Mouse (Mus musculus) left cerebral cortex, adult 18-20 months (tissue): Measurements from ENCODE around the gene E2f2. TPM values are rescaled to one million over a fixed set of nuclear protein-coding genes. Genes with fewer than 3 reads are reported as not detected.

ENCODE experiments used
- DNase-seq, 2 experiments: peaks; one replicate each; pipeline ENCODE4 v3.0.0; 2021 to 2022; ENCODE audit warnings: low spot score in 2 of 2, mixed read lengths in 1 of 2
- total RNA-seq, 2 experiments: library from RNA; stranded (reverse); gene quantifications; 2 replicates each; pipeline ENCODE4 v1.2.3; 2021

The E2f2 gene
- total RNA-seq, 2 experiments from 2014 or later = 0.30 to 0.40 TPM

GRCm38 (mm10) chr4:136144126-136144926, 27.9 kb upstream of the E2f2 start:
- DNase-seq = peak in 1 of 2 experiments; percentile 17

DNA sequence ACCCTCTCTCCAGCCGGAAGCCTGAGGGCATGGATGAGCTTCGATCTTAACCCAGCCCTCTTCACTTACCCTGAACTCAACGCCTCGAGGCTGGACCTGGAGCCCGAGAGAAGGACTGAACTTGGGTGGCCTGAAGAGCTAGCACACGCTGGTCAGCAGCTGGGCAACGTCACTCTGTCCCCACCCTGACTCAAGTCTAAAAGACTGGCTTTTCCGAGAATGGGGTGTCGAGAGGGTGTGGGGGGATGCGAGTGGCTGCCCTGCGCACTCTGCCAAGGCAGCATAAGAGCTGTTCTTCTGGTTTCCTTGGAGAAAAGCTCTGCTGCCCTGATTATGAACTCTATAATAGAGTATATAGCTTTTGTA, 27.3 kb upstream of the E2f2 start:
- DNase-seq = no peak

DNA sequence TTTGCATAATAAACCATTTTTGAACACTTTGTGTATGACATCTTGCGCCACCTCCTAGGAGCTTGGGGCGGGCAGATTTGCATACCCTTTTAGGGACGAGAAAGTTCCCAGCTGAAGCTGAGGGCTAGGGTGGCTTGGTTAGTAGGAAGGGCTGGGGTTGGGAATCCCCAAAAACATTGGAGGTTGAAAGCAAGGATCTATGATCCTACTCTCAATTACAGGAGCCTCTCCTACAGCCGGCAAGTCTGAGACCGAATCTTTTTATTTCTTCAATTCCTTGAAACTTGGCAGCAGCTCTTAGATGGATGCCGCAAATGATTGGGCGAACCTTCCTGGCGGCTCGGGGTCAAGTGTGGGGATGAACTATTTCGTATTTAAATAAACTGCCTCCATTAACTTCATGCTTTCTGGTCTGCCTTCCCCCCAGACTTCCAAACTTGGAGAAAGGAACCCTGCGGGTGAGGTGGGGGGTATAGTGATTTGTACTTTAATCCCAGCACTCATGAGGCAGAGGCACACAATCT, 26.8 kb upstream of the E2f2 start:
- DNase-seq = no peak

- DNase-seq = no peak
Observed at GRCm38 (mm10) chr4:136145991-136146711, 26.0 kb upstream of the E2f2 start.

GRCm38 (mm10) chr4:136146712-136147154, 25.5 kb upstream of the E2f2 start:
- no peak for DNase-seq

- peak; percentile 49 to 71 for DNase-seq
Observed at GRCm38 (mm10) chr4:136147436-136148135, 24.6 kb upstream of the E2f2 start.

DNA sequence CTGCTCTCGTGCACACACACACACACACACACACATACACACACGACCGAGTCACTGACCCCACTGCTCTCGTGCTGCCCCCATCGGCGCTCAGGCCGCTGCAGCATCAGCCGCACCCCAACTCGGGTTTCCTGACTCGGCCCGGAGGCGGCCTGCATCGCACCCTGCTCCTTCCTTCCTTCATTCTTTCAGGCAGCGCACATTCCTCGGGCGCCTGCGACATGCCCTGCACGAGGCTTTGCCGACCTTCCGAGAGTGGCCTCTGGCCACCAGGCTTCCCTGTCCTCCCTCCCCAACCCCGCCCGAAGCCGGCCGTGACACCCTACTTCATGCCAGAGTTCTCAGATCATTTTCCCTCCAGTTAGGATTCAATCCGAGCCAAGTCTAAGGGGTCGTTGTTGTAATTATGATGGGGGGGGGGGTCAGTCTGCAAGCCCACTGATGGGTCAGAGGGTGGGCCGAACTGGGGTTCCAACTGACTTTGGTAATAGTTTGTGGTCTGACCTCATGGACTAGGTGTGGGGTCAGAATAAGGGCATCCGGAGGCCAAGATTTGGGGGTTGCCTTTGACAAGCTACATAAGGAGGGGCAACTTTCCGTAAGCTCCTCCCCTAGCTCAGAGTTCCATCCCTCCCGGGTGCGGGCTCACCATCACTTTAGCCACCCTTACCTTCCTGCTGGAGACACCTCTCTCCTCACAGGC, 23.7 kb upstream of the E2f2 start:
- no peak for DNase-seq

- no peak for DNase-seq
Observed at GRCm38 (mm10) chr4:136149045-136149379, 23.2 kb upstream of the E2f2 start.

GRCm38 (mm10) chr4:136149734-136150133, 22.5 kb upstream of the E2f2 start:
- DNase-seq = no peak

GRCm38 (mm10) chr4:136150596-136150995, 21.6 kb upstream of the E2f2 start:
- DNase-seq = no peak

DNA sequence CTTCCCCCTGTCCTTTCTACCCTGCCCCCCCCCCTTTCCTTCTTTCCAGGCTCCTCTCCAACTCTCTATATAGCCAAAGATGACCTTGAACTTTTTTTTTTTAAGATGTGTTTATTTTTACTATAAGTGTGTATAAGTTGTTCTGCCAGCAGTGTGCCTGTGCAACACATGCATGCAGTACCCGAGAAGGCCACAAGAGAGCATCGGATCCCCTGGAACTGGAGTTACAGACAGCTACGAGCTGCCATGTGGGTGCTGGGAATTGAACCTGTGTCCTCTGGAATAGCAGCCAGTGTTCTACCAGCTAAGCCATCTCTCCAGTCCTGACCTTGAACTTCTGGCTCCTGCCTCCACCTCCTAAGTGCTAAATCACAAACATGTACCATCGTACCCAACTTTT, 19.4 kb upstream of the E2f2 start:
- no peak for DNase-seq

- no peak for DNase-seq
Observed at GRCm38 (mm10) chr4:136154462-136154861, 17.7 kb upstream of the E2f2 start.

GRCm38 (mm10) chr4:136158498-136158897, 13.7 kb upstream of the E2f2 start:
- no peak for DNase-seq

DNA sequence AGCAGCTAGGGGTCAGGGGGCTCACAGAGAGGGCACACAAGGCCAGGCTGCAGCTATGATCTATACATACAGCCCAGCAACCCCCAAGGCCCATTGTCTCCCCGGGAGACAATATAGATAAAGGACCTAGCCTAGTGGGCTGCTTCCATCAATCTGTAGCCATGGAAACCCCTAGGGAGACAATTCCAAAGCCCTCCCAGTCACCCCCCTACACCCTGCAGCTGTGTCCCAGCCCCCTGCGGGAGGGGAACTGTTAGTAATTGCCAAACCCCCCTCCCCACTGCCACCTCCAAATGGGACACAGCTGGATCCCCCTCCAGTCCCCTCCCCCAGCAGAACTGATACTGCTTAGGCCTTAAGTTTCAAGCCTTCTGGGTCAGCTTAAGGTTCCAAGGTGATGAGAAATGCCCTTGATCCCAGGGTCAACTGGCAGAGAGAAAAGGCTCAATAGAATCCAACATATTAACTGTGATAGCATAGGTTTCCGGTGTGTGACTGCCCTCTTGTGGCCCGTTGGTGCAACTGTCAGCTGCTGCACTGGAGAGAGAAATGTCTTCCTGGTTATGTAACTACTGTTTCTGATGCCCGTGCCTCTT, 12.3 kb upstream of the E2f2 start:
- DNase-seq = peak; percentile 77 to 79

DNA sequence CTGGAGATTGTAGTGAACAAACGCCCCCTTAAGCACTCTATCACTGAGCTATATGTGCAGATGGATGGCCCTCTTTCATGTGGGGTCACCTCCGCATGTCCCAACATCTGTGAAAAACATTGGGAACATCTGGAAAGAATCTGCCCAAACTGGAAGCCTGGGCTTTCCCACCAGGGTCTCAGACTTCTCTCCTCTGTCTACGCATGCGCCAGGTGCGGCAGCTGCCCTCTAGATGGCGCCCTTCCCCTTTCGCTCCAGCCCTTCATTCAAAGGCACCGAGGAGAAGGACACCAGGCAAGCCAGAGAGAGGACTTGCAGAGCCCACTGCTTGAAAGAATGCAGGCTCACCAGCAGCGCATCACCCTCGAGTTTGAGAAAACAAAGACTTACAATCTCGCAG, 8.7 kb upstream of the E2f2 start:
- peak; percentile 83 to 84 for DNase-seq

- no peak for DNase-seq
Observed at GRCm38 (mm10) chr4:136164981-136165380, 7.2 kb upstream of the E2f2 start.

- no peak for DNase-seq
Observed at GRCm38 (mm10) chr4:136167701-136168100, 4.5 kb upstream of the E2f2 start.

GRCm38 (mm10) chr4:136170401-136170800, 1.8 kb upstream of the E2f2 start:
- no peak for DNase-seq

GRCm38 (mm10) chr4:136171455-136171854, 739 bp upstream of the E2f2 start:
- DNase-seq = no peak

GRCm38 (mm10) chr4:136172542-136173209, 482 bp downstream of the E2f2 start:
- DNase-seq = no peak
